Mouse (Mus musculus): ENCODE data around the gene Plagl2. TPM values are rescaled to one million over a fixed set of nuclear protein-coding genes. Genes with fewer than 3 reads are reported as not detected.

The Plagl2 gene
- polyA plus RNA-seq, 1 experiment from 2014 or later, result 14.8 TPM

DNA sequence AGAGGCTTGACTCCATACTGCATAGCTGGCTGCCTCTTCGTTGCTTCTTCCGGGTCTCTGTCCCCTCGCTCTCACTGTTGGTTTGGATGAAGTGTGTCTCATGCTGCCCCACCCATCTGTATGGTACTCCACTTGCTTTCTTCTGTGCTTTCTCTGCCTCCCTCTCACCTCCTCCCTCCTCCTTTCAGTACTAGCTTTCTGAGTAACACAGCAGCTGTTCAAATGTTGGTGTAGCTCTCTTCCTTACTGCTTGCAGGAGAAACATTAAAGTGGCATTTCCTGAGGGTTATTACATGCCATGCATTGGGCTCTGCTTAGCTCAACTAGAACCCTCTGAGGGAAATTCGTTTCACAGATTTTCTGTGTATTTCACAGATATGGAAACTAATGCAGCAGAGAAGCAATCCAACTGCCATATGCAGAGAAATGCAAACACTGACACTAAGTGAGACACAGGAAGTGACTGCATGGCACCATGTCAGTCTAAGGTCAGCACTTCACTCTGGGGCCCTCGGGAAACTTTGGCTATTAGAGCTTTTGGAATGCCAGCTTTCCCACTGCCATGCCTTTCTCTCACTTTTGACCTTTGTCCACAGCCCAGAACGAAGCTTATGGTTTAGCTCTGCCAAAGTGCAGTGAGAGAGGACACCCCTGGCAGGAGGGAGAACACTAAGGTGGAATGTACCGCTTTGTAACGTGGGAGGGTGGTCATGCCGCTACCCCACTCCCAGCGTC is 61.9 kb downstream of the Plagl2 start:
- no peak for ATAC-seq (ENCODE audit: insufficient number of reproducible peaks, low FRiP score, low TSS enrichment, low read depth)
- no peak overlapping the region for H3K4me3 ChIP-seq
- peaks cover 53% of the 10 kb centered on the region for H3K36me3 ChIP-seq
- WGBS, result 79% methylated on average over 10 of the region's 10 CpGs
- H3K27ac ChIP-seq, result no peak overlapping the region
- no peaks in the 10 kb centered on the region for H3K9me3 ChIP-seq
- H3K4me2 ChIP-seq, result no peak overlapping the region
- H3K9ac ChIP-seq, result no peak overlapping the region
- no peaks in the 10 kb centered on the region for H3K27me3 ChIP-seq
- no peaks in the 10 kb centered on the region for H3K4me1 ChIP-seq

Other genes starting within 250 kb of the Plagl2 start
- 144 and 152 TPM in 2 replicates for gene Pdrg1, start 226.0 kb downstream of the Plagl2 start, polyA plus RNA-seq (2015; fragmentation: Nextera tagmentation; extraction: Ambion mirVana)
- not detected in 2 replicates for gene Xkr7, start 209.6 kb downstream of the Plagl2 start, polyA plus RNA-seq (2015; fragmentation: Nextera tagmentation; extraction: Ambion mirVana)
- 1.8 and 2.3 TPM in 2 replicates for gene Ccm2l, start 175.5 kb downstream of the Plagl2 start, polyA plus RNA-seq (2015; fragmentation: Nextera tagmentation; extraction: Ambion mirVana)
- 10.6 and 14.5 TPM in 2 replicates for gene Hck, start 133.0 kb downstream of the Plagl2 start, polyA plus RNA-seq (2015; fragmentation: Nextera tagmentation; extraction: Ambion mirVana)
- 92.6 and 101 TPM in 2 replicates for gene Tm9sf4, start 80.1 kb downstream of the Plagl2 start, polyA plus RNA-seq (2015; fragmentation: Nextera tagmentation; extraction: Ambion mirVana)
- 14.5 and 14.7 TPM in 2 replicates for gene Tspyl3, start 16.0 kb downstream of the Plagl2 start, polyA plus RNA-seq (2015; fragmentation: Nextera tagmentation; extraction: Ambion mirVana)
- gene Pofut1, start 107 bp upstream of the Plagl2 start, polyA plus RNA-seq (2015; fragmentation: Nextera tagmentation; extraction: Ambion mirVana), result 6.7 and 8.5 TPM in 2 replicates
- 4.8 and 6.7 TPM in 2 replicates for gene Kif3b, start 50.0 kb upstream of the Plagl2 start, polyA plus RNA-seq (2015; fragmentation: Nextera tagmentation; extraction: Ambion mirVana)
- 9.6 and 10.5 TPM in 2 replicates for gene Asxl1, start 104.4 kb upstream of the Plagl2 start, polyA plus RNA-seq (2015; fragmentation: Nextera tagmentation; extraction: Ambion mirVana)

Measured in limb, embryonic 15.5 days (tissue).